In genomic region chr16:25746807-25747206, GRCm38 (mm10) we compare ENCODE assay signal across 10 mouse cellular contexts.
DNase-seq lines count a peak whose midpoint lies in the region; ATAC-seq and TF ChIP-seq lines count a peak whose summit lies in the region.
"Had no signal": no experiment of that assay in that cellular context is flagged by ENCODE, and none has a peak within 500 bp of the region (broad histone marks: within the 10 kb centered on the region; RNA-seq: fewer than 3 reads in every experiment).

No protein-coding gene starts in this region.

- DNase-seq in forebrain, postnatal 0 days = peak; percentile 6
- DNase-seq in ES-E14 (ENCODE audit: low read depth, low spot score) = peak; percentile 16
- peak; percentile 65 for DNase-seq in heart, adult 8-10 months (ENCODE audit: low spot score)
- peak; percentile 41 for DNase-seq in limb, embryonic 11.5 days (ENCODE audit: low spot score)
- DNase-seq in urinary bladder, postnatal 4 days (ENCODE audit: low spot score in 2 of 2) = no peak
- DNase-seq in left cerebral cortex, adult 11 months (ENCODE audit: low spot score) = no peak
- DNase-seq in retina, postnatal 1 day = no peak

- no peaks in the 10 kb centered on the region for H3K36me3 ChIP-seq in forebrain, postnatal 0 days (ENCODE audit: insufficient read depth)
- no peaks in the 10 kb centered on the region for H3K36me3 ChIP-seq in forebrain, embryonic 15.5 days
- H3K36me3 ChIP-seq in ES-E14 (ENCODE audit: control insufficient read depth, insufficient read depth, low read length, poor library complexity, severe bottlenecking) = no peaks in the 10 kb centered on the region
- H3K36me3 ChIP-seq in limb, embryonic 11.5 days (ENCODE audit: control insufficient read depth, insufficient read depth, low read length) = no peaks in the 10 kb centered on the region
- H3K36me3 ChIP-seq: liver, embryonic 15.5 days had no signal

- H3K27me3 ChIP-seq in forebrain, postnatal 0 days (ENCODE audit: insufficient read depth, low read length) = no peaks in the 10 kb centered on the region
- no peaks in the 10 kb centered on the region for H3K27me3 ChIP-seq in forebrain, embryonic 15.5 days
- no peaks in the 10 kb centered on the region for H3K27me3 ChIP-seq in limb, embryonic 11.5 days (ENCODE audit: control insufficient read depth, insufficient read depth, low read length)
- H3K27me3 ChIP-seq: liver, embryonic 15.5 days had no signal

- no peak overlapping the region for H3K4me3 ChIP-seq in forebrain, postnatal 0 days (ENCODE audit: low read depth, low read length)
- H3K4me3 ChIP-seq in forebrain, embryonic 15.5 days = no peak overlapping the region
- no peak overlapping the region for H3K4me3 ChIP-seq in ES-E14 (ENCODE audit: insufficient read depth in 1 of 2, low read depth in 1 of 2, low read length in 2 of 2, poor library complexity in 1 of 2, severe bottlenecking in 1 of 2)
- no peak overlapping the region for H3K4me3 ChIP-seq in limb, embryonic 11.5 days (ENCODE audit: low read depth, low read length)
- H3K4me3 ChIP-seq: erythroblast, embryonic 14.5 days; liver, embryonic 15.5 days had no signal

- WGBS in forebrain, postnatal 0 days = 42% methylated on average over 3 of the region's 3 CpGs
- WGBS in forebrain, embryonic 15.5 days = 41% methylated on average over 3 of the region's 3 CpGs
- WGBS in limb, embryonic 11.5 days = 18% methylated on average over 3 of the region's 3 CpGs

- no peak for TF ChIP-seq CTCF in forebrain, postnatal 0 days (IDR thresholded peaks at IDR 0.05; ENCODE audit: low read depth)

- no peak for ATAC-seq in forebrain, postnatal 0 days
- no peak for ATAC-seq in forebrain, embryonic 15.5 days (replicated peaks)
- ATAC-seq in limb, embryonic 11.5 days (ENCODE audit: insufficient number of reproducible peaks, low FRiP score, low TSS enrichment, low read depth) = peak; percentile 67; the same call in 1 of the 2 replicates

- no peak overlapping the region for H3K27ac ChIP-seq in forebrain, postnatal 0 days (ENCODE audit: low read depth, low read length)
- H3K27ac ChIP-seq in forebrain, embryonic 15.5 days (replicated peaks) = no peak overlapping the region
- no peak overlapping the region for H3K27ac ChIP-seq in ES-E14 (ENCODE audit: insufficient read depth, low read depth, low read length, poor library complexity, severe bottlenecking)
- no peak overlapping the region for H3K27ac ChIP-seq in limb, embryonic 11.5 days (replicated peaks; ENCODE audit: low read depth, low read length)
- H3K27ac ChIP-seq: liver, embryonic 15.5 days had no signal

- H3K9me3 ChIP-seq in forebrain, postnatal 0 days (ENCODE audit: low read length) = no peaks in the 10 kb centered on the region
- no peaks in the 10 kb centered on the region for H3K9me3 ChIP-seq in forebrain, embryonic 15.5 days
- H3K9me3 ChIP-seq in ES-E14 (ENCODE audit: control insufficient read depth, insufficient read depth, low read depth, low read length) = no peaks in the 10 kb centered on the region
- no peaks in the 10 kb centered on the region for H3K9me3 ChIP-seq in limb, embryonic 11.5 days (ENCODE audit: control insufficient read depth, low read length)
- H3K9me3 ChIP-seq: liver, embryonic 15.5 days had no signal

- H3K4me1 ChIP-seq in forebrain, postnatal 0 days (ENCODE audit: insufficient read depth) = no peaks in the 10 kb centered on the region
- H3K4me1 ChIP-seq in forebrain, embryonic 15.5 days = peaks cover 4% of the 10 kb centered on the region
- H3K4me1 ChIP-seq in ES-E14 (ENCODE audit: control insufficient read depth in 2 of 2, insufficient read depth in 2 of 2, low read length in 2 of 2, poor library complexity in 1 of 2) = peaks cover 0 to 1% of the 10 kb centered on the region in 2 experiments; a peak in 2 of 4 replicates
- no peaks in the 10 kb centered on the region for H3K4me1 ChIP-seq in limb, embryonic 11.5 days (ENCODE audit: control insufficient read depth, insufficient read depth, low read length)
- H3K4me1 ChIP-seq: liver, embryonic 15.5 days had no signal

- no peak overlapping the region for H3K4me2 ChIP-seq in forebrain, postnatal 0 days (ENCODE audit: low read depth)
- no peak overlapping the region for H3K4me2 ChIP-seq in forebrain, embryonic 15.5 days (replicated peaks)
- H3K4me2 ChIP-seq in limb, embryonic 11.5 days (ENCODE audit: low read depth, severe bottlenecking) = no peak overlapping the region
- H3K4me2 ChIP-seq: liver, embryonic 15.5 days had no signal

- in situ Hi-C loops in ES-E14 (cut with MboI; ENCODE audit: low sequenced_read_pairs in 2 of 2, unreplicated experiment in 2 of 2) = no loop called here

- no peak overlapping the region for H3K9ac ChIP-seq in forebrain, postnatal 0 days
- H3K9ac ChIP-seq in forebrain, embryonic 15.5 days (replicated peaks) = no peak overlapping the region
- no peak overlapping the region for H3K9ac ChIP-seq in ES-E14 (ENCODE audit: insufficient read depth, low read depth, low read length, poor library complexity, severe bottlenecking)
- H3K9ac ChIP-seq in limb, embryonic 11.5 days (ENCODE audit: low read length) = no peak overlapping the region
- H3K9ac ChIP-seq: liver, embryonic 15.5 days had no signal

TF ChIP-seq in ES-E14, 5 proteins besides CTCF, POLR2A, EP300 and RAD21:
- TF ChIP-seq ZC3H11A (IDR thresholded peaks at IDR 0.05; ENCODE audit: borderline replicate concordance, low read depth, low read length) = no peak
- TF ChIP-seq HCFC1 (IDR thresholded peaks at IDR 0.05; ENCODE audit: borderline replicate concordance, insufficient read depth, low read length) = no peak
- TF ChIP-seq ZNF384 (IDR thresholded peaks at IDR 0.05; ENCODE audit: low read depth, low read length) = no peak
- TF ChIP-seq CHD2 (IDR thresholded peaks at IDR 0.05; ENCODE audit: low read depth, low read length) = no peak
- no peak for TF ChIP-seq MAFK (IDR thresholded peaks at IDR 0.05; ENCODE audit: insufficient read depth, low read depth, low read length)

Comparison
In these comparisons a context has a peak if more than half of its experiments do, and no peak if none do; other contexts are left out.
1. DNase-seq: peak in forebrain, postnatal 0 days (single experiment), ES-E14 (single experiment), heart, adult 8-10 months (single experiment) and limb, embryonic 11.5 days (single experiment); none in urinary bladder, postnatal 4 days (0 of 2), left cerebral cortex, adult 11 months (single experiment) and retina, postnatal 1 day (single experiment).